Mouse (Mus musculus) kidney, postnatal 0 days (tissue): ENCODE measurements at regions not wholly inside any gene's neighbourhood (a gene's known extent, or its start where the extent isn't known, plus 50 kb on each side); places are given as distances from the start of the nearest gene placed in this dataset.

Experiments
- ATAC-seq: fragments of 200-750 bp; cut with Nextera tagmentation; replicated peaks from 2 replicates; pipeline ENCODE4 v1.8.0; 2017; ENCODE audit warnings: low read depth, moderate number of reproducible peaks, moderate TSS enrichment, moderate library complexity; ENCODE audit not compliant: low FRiP score
- DNase-seq: peaks from one replicate; pipeline ENCODE4 v3.0.0-alpha.2; 2016; ENCODE audit warnings: low spot score
- H3K27ac ChIP-seq: fragments of 300-500 bp; sonication (generic); 2 replicates; pipeline ENCODE4 v1.5.1; 2014; ENCODE audit warnings: mild to moderate bottlenecking
- H3K27me3 ChIP-seq: fragments of 300-500 bp; sonication (generic); 2 replicates; pipeline ENCODE4 v1.6.1; 2014; ENCODE audit warnings: low read length, mixed read lengths; ENCODE audit not compliant: insufficient read depth
- H3K36me3 ChIP-seq: fragments of 300-500 bp; sonication (generic); 2 replicates; pipeline ENCODE4 v1.6.1; 2014; ENCODE audit warnings: low read length, mixed read lengths; ENCODE audit not compliant: insufficient read depth
- H3K4me1 ChIP-seq: fragments of 300-500 bp; sonication (generic); replicated peaks from 2 replicates; pipeline ENCODE4 v1.6.1; 2014; ENCODE audit warnings: antibody characterized with exemption, low read length, mixed read lengths; ENCODE audit not compliant: insufficient read depth
- H3K4me2 ChIP-seq: fragments of 300-500 bp; sonication (generic); 2 replicates; pipeline ENCODE4 v1.6.1; 2014; ENCODE audit warnings: mild to moderate bottlenecking, low read length, moderate library complexity, mixed read lengths
- H3K4me3 ChIP-seq: fragments of 300-500 bp; sonication (generic); replicated peaks from 2 replicates; pipeline ENCODE4 v1.5.1; 2014; ENCODE audit warnings: low read depth, low read length
- H3K9ac ChIP-seq: fragments of 300-500 bp; sonication (generic); 2 replicates; pipeline ENCODE4 v1.6.1; 2014; ENCODE audit warnings: low read depth, low read length
- H3K9me3 ChIP-seq: fragments of 300-500 bp; sonication (generic); replicated peaks from 2 replicates; pipeline ENCODE4 v1.6.1; 2016; ENCODE audit warnings: low read length, inconsistent platforms, mixed read lengths
- CTCF ChIP-seq: IDR thresholded peaks from 2 replicates; pipeline ENCODE4 v1.5.1; 2016; ENCODE audit warnings: antibody characterized with exemption, low read depth, mild to moderate bottlenecking, moderate library complexity
- WGBS: fragments of 180-500 bp; shearing (Covaris S2); extraction: QIAGEN DNeasy Blood & Tissue Kit; methylation state at CpG from one replicate; pipeline ENCODE4 v1.1.7; 2014; 5-methylcytosine and 5-hydroxymethylcytosine counted together

- Histone ChIP-seq H3K4me2 (no peak overlapping the region), H3K9ac (no peak overlapping the region), H3K36me3 (no peaks in the 10 kb centered on the region), H3K4me1 (no peaks in the 10 kb centered on the region), H3K9me3 (no peaks in the 10 kb centered on the region), H3K27ac (no peak overlapping the region), H3K4me3 (no peak overlapping the region), H3K27me3 (no peaks in the 10 kb centered on the region)
- no peak for TF ChIP-seq CTCF
- WGBS = 93% methylated on average over 1 of the region's 1 CpGs
- DNase-seq (no peak), ATAC-seq (no peak)
Observed at GRCm38 (mm10) chr16:47488525-47488924, 795.0 kb upstream of the Dppa4 start.

- 89% methylated on average over 4 of the region's 4 CpGs for WGBS
- Histone ChIP-seq H3K9ac (no peak overlapping the region), H3K4me3 (no peak overlapping the region), H3K9me3 (no peaks in the 10 kb centered on the region), H3K27ac (no peak overlapping the region), H3K4me1 (no peaks in the 10 kb centered on the region), H3K4me2 (no peak overlapping the region), H3K27me3 (no peaks in the 10 kb centered on the region), H3K36me3 (no peaks in the 10 kb centered on the region)
- TF ChIP-seq CTCF = no peak
- ATAC-seq = no peak
- no peak for DNase-seq
Observed at GRCm38 (mm10) chr16:47525857-47526256, 757.7 kb upstream of the Dppa4 start.

GRCm38 (mm10) chr16:47526613-47527012 lies 756.9 kb upstream of the Dppa4 start:
- no peak for TF ChIP-seq CTCF
- Histone ChIP-seq H3K27me3 (no peaks in the 10 kb centered on the region), H3K9ac (no peak overlapping the region), H3K4me3 (no peak overlapping the region), H3K4me1 (no peaks in the 10 kb centered on the region), H3K27ac (no peak overlapping the region), H3K9me3 (no peaks in the 10 kb centered on the region), H3K4me2 (no peak overlapping the region), H3K36me3 (no peaks in the 10 kb centered on the region)
- ATAC-seq = no peak
- no peak for DNase-seq
- 86% methylated on average over 3 of the region's 3 CpGs for WGBS

- ATAC-seq = no peak
- no peak overlapping the region for H3K9ac ChIP-seq
- no peaks in the 10 kb centered on the region for H3K9me3 ChIP-seq
- no peaks in the 10 kb centered on the region for H3K36me3 ChIP-seq
- WGBS = 58% methylated on average over 1 of the region's 1 CpGs
- no peak overlapping the region for H3K4me3 ChIP-seq
- no peak overlapping the region for H3K4me2 ChIP-seq
- no peak for TF ChIP-seq CTCF
- no peak for DNase-seq
- H3K4me1 ChIP-seq = no peaks in the 10 kb centered on the region
- no peak overlapping the region for H3K27ac ChIP-seq
- no peaks in the 10 kb centered on the region for H3K27me3 ChIP-seq
Observed at GRCm38 (mm10) chr16:47536524-47536923, 747.0 kb upstream of the Dppa4 start.

- no peak for TF ChIP-seq CTCF
- Histone ChIP-seq H3K4me2 (no peak overlapping the region), H3K36me3 (no peaks in the 10 kb centered on the region), H3K9me3 (no peaks in the 10 kb centered on the region), H3K9ac (no peak overlapping the region), H3K27me3 (no peaks in the 10 kb centered on the region), H3K4me1 (no peaks in the 10 kb centered on the region), H3K27ac (no peak overlapping the region), H3K4me3 (no peak overlapping the region)
- ATAC-seq = no peak
- 65% methylated on average over 3 of the region's 3 CpGs for WGBS
- no peak for DNase-seq
Observed at GRCm38 (mm10) chr16:47551101-47551500, 732.4 kb upstream of the Dppa4 start.

GRCm38 (mm10) chr16:47568051-47568450 lies 715.5 kb upstream of the Dppa4 start:
- H3K9me3 ChIP-seq = no peaks in the 10 kb centered on the region

GRCm38 (mm10) chr16:47599476-47599875 lies 684.1 kb upstream of the Dppa4 start:
- Histone ChIP-seq H3K27me3 (no peaks in the 10 kb centered on the region), H3K4me1 (no peaks in the 10 kb centered on the region), H3K4me3 (no peak overlapping the region), H3K9ac (no peak overlapping the region), H3K27ac (no peak overlapping the region), H3K9me3 (no peaks in the 10 kb centered on the region), H3K4me2 (no peak overlapping the region), H3K36me3 (no peaks in the 10 kb centered on the region)
- DNase-seq (no peak), ATAC-seq (no peak)
- TF ChIP-seq CTCF = no peak

More at GRCm38 (mm10) chr16:47568051-47568450, 715.5 kb upstream of the Dppa4 start:
- no peak for DNase-seq
- H3K4me2 ChIP-seq = no peak overlapping the region
- WGBS = 87% methylated on average over 2 of the region's 2 CpGs
- no peaks in the 10 kb centered on the region for H3K27me3 ChIP-seq
- TF ChIP-seq CTCF = no peak
- ATAC-seq = no peak
- no peaks in the 10 kb centered on the region for H3K4me1 ChIP-seq
- no peak overlapping the region for H3K9ac ChIP-seq
- H3K4me3 ChIP-seq = no peak overlapping the region
- H3K27ac ChIP-seq = no peak overlapping the region
- no peaks in the 10 kb centered on the region for H3K36me3 ChIP-seq
